ENCODE assay signal across 14 mouse cellular contexts in genomic region chr3:59341647-59342427, GRCm38 (mm10). TPM values are rescaled to one million over a fixed set of nuclear protein-coding genes. Genes with fewer than 3 reads are reported as not detected.
DNase-seq lines count a peak whose midpoint lies in the region; ATAC-seq and TF ChIP-seq lines count a peak whose summit lies in the region.
"Had no signal": no experiment of that assay in that cellular context is flagged by ENCODE, and none has a peak within 500 bp of the region (broad histone marks: within the 10 kb centered on the region; RNA-seq: fewer than 3 reads in every experiment).

No protein-coding gene starts in this region.

- no peak overlapping the region for H3K9ac ChIP-seq in midbrain, embryonic 11.5 days (ENCODE audit: low read length)
- H3K9ac ChIP-seq in midbrain, embryonic 16.5 days (ENCODE audit: low read depth, low read length), result no peak overlapping the region
- H3K9ac ChIP-seq in limb, embryonic 15.5 days, result no peak overlapping the region
- H3K9ac ChIP-seq in stomach, postnatal 0 days (ENCODE audit: low read length), result no peak overlapping the region
- H3K9ac ChIP-seq: hindbrain, embryonic 12.5 days; liver, embryonic 15.5 days had no signal

- no peak for TF ChIP-seq CTCF in gastrocnemius, adult 2 months (IDR thresholded peaks at IDR 0.05)
- TF ChIP-seq CTCF in stomach, postnatal 0 days (IDR thresholded peaks at IDR 0.05; ENCODE audit: low read depth), result 0 out of 2 replicates have a peak, but pooled peaks have one; percentile 6

- H3K27ac ChIP-seq in gastrocnemius, adult 2 months, result 0 out of 2 replicates have a peak overlapping the region, but pooled peaks have one; percentile 3
- no peak overlapping the region for H3K27ac ChIP-seq in midbrain, embryonic 11.5 days (ENCODE audit: low read depth, low read length)
- H3K27ac ChIP-seq in midbrain, embryonic 16.5 days (ENCODE audit: low read length), result no peak overlapping the region
- H3K27ac ChIP-seq in limb, embryonic 15.5 days, result no peak overlapping the region
- H3K27ac ChIP-seq in stomach, postnatal 0 days (replicated peaks), result no peak overlapping the region
- H3K27ac ChIP-seq: hindbrain, embryonic 12.5 days; left cerebral cortex, adult 2 months; liver, embryonic 15.5 days had no signal

- ATAC-seq in midbrain, embryonic 11.5 days (ENCODE audit: low FRiP score), result no peak
- no peak for ATAC-seq in midbrain, embryonic 16.5 days
- ATAC-seq in limb, embryonic 15.5 days (ENCODE audit: insufficient number of reproducible peaks, low FRiP score, low TSS enrichment, low read depth), result no peak
- ATAC-seq in stomach, postnatal 0 days (ENCODE audit: low FRiP score, low TSS enrichment), result no peak

- no peak overlapping the region for H3K4me2 ChIP-seq in midbrain, embryonic 11.5 days
- H3K4me2 ChIP-seq in midbrain, embryonic 16.5 days (ENCODE audit: low read length), result no peak overlapping the region
- H3K4me2 ChIP-seq in limb, embryonic 15.5 days, result peak overlapping the region; percentile 28
- peak overlapping the region; percentile 23 for H3K4me2 ChIP-seq in stomach, postnatal 0 days (replicated peaks; ENCODE audit: low read depth)
- H3K4me2 ChIP-seq: hindbrain, embryonic 12.5 days; liver, embryonic 15.5 days had no signal

- no peaks in the 10 kb centered on the region for H3K27me3 ChIP-seq in midbrain, embryonic 11.5 days (ENCODE audit: control insufficient read depth, insufficient read depth, low read length)
- no peaks in the 10 kb centered on the region for H3K27me3 ChIP-seq in midbrain, embryonic 16.5 days (ENCODE audit: control insufficient read depth, insufficient read depth, low read depth, low read length)
- no peaks in the 10 kb centered on the region for H3K27me3 ChIP-seq in limb, embryonic 15.5 days
- H3K27me3 ChIP-seq in stomach, postnatal 0 days (ENCODE audit: control insufficient read depth, insufficient read depth, low read length), result no peaks in the 10 kb centered on the region
- H3K27me3 ChIP-seq: hindbrain, embryonic 12.5 days; liver, embryonic 15.5 days had no signal

- no peak for DNase-seq in gastrocnemius, adult 2 months
- no peak for DNase-seq in gastrocnemius, postnatal 14 days
- DNase-seq in midbrain, embryonic 11.5 days (ENCODE audit: low spot score, missing footprints), result peak; percentile 76
- no peak for DNase-seq in stomach, postnatal 0 days (ENCODE audit: low spot score)
- no peak for DNase-seq in kidney, adult 9 months
- no peak for DNase-seq in kidney, adult 18-20 months
- DNase-seq: cerebellum, postnatal 14 days; kidney, postnatal 14 days; right cerebral cortex, postnatal 4 days had no signal

- peak overlapping the region; percentile 71 for H3K4me3 ChIP-seq in gastrocnemius, adult 2 months
- no peak overlapping the region for H3K4me3 ChIP-seq in midbrain, embryonic 11.5 days (ENCODE audit: low read depth, low read length)
- H3K4me3 ChIP-seq in midbrain, embryonic 16.5 days (ENCODE audit: low read depth, low read length), result no peak overlapping the region
- H3K4me3 ChIP-seq in limb, embryonic 15.5 days, result peak overlapping the region; percentile 19
- peak overlapping the region; percentile 0; the same call in 1 of the 2 replicates for H3K4me3 ChIP-seq in stomach, postnatal 0 days (ENCODE audit: low read depth, low read length)
- H3K4me3 ChIP-seq: hindbrain, embryonic 12.5 days; left cerebral cortex, adult 2 months; liver, embryonic 15.5 days had no signal

- no peaks in the 10 kb centered on the region for H3K36me3 ChIP-seq in midbrain, embryonic 11.5 days (ENCODE audit: control insufficient read depth, insufficient read depth, low read length)
- no peaks in the 10 kb centered on the region for H3K36me3 ChIP-seq in midbrain, embryonic 16.5 days (ENCODE audit: control insufficient read depth, insufficient read depth, low read length)
- H3K36me3 ChIP-seq in limb, embryonic 15.5 days, result peaks cover 13% of the 10 kb centered on the region
- H3K36me3 ChIP-seq in stomach, postnatal 0 days (ENCODE audit: control insufficient read depth, insufficient read depth, low read length), result no peaks in the 10 kb centered on the region
- H3K36me3 ChIP-seq: hindbrain, embryonic 12.5 days; liver, embryonic 15.5 days had no signal

- 82% methylated on average over 11 of the region's 11 CpGs for WGBS in midbrain, embryonic 11.5 days
- WGBS in midbrain, embryonic 16.5 days, result 78% methylated on average over 11 of the region's 11 CpGs
- 56% methylated on average over 11 of the region's 11 CpGs for WGBS in limb, embryonic 15.5 days
- WGBS in stomach, postnatal 0 days, result 63% methylated on average over 11 of the region's 11 CpGs

- H3K4me1 ChIP-seq in midbrain, embryonic 11.5 days (ENCODE audit: control insufficient read depth, insufficient read depth, low read length), result no peaks in the 10 kb centered on the region; the same call in 1 of the 2 replicates
- H3K4me1 ChIP-seq in midbrain, embryonic 16.5 days (ENCODE audit: control insufficient read depth, insufficient read depth, low read length), result peaks cover 10% of the 10 kb centered on the region
- H3K4me1 ChIP-seq in limb, embryonic 15.5 days, result 0 out of 2 replicates have a peak, but pooled peaks cover 3% of the 10 kb centered on the region
- H3K4me1 ChIP-seq in stomach, postnatal 0 days (replicated peaks; ENCODE audit: control insufficient read depth, insufficient read depth), result 0 out of 2 replicates have a peak, but pooled peaks cover 2% of the 10 kb centered on the region
- H3K4me1 ChIP-seq: hindbrain, embryonic 12.5 days had no signal

- H3K9me3 ChIP-seq in midbrain, embryonic 11.5 days (ENCODE audit: control insufficient read depth, low read length), result no peaks in the 10 kb centered on the region
- H3K9me3 ChIP-seq in midbrain, embryonic 16.5 days (replicated peaks; ENCODE audit: control insufficient read depth, low read length, poor library complexity, severe bottlenecking), result no peaks in the 10 kb centered on the region
- H3K9me3 ChIP-seq in limb, embryonic 15.5 days, result no peaks in the 10 kb centered on the region
- H3K9me3 ChIP-seq in stomach, postnatal 0 days (ENCODE audit: control insufficient read depth, low read length), result no peaks in the 10 kb centered on the region
- H3K9me3 ChIP-seq: hindbrain, embryonic 12.5 days; liver, embryonic 15.5 days had no signal

- intact Hi-C loops in gastrocnemius, adult 2 months (cut with DNase I), result no loop called here
- intact Hi-C loops in gastrocnemius, postnatal 14 days (cut with DNase I; ENCODE audit: low total_unique reads), result no loop called here

- no peak for TF ChIP-seq EP300 in stomach, postnatal 0 days (optimal IDR thresholded peaks at IDR 0.05)

RNA-seq across cellular contexts. Expression of gene Igsf10, which starts 2.4 kb away (rescaled TPM):
- 1 to 10 TPM; 1.3 to 4.3 TPM for total RNA-seq in gastrocnemius, adult 2 months (2021)
- total RNA-seq in gastrocnemius, postnatal 14 days (2021), result 10 to 100 TPM; 14.4 to 26.0 TPM
- polyA plus RNA-seq in midbrain, embryonic 11.5 days (2014; fragmentation: Nextera tagmentation; extraction: Ambion mirVana), result 2.8 and 4.5 TPM in 2 replicates
- 2.9 and 3.1 TPM in 2 replicates for polyA plus RNA-seq in midbrain, embryonic 16.5 days (2015; fragmentation: Nextera tagmentation; extraction: Ambion mirVana)
- polyA plus RNA-seq in limb, embryonic 15.5 days (2015; fragmentation: Nextera tagmentation; extraction: Ambion mirVana), result 32.7 and 35.1 TPM in 2 replicates
- 3.2 and 4.5 TPM in 2 replicates for polyA plus RNA-seq in stomach, postnatal 0 days (2015; fragmentation: Nextera tagmentation; extraction: Ambion mirVana)

Comparison
In these comparisons a context has a peak if more than half of its experiments do, and no peak if none do; other contexts are left out.
1. H3K4me3 ChIP-seq: peak in gastrocnemius, adult 2 months (single experiment), limb, embryonic 15.5 days (single experiment) and stomach, postnatal 0 days (single experiment); none in midbrain, embryonic 11.5 days (single experiment) and midbrain, embryonic 16.5 days (single experiment).
2. H3K4me2 ChIP-seq: peak in limb, embryonic 15.5 days (single experiment) and stomach, postnatal 0 days (single experiment); none in midbrain, embryonic 11.5 days (single experiment) and midbrain, embryonic 16.5 days (single experiment).